In the genomic region with DNA sequence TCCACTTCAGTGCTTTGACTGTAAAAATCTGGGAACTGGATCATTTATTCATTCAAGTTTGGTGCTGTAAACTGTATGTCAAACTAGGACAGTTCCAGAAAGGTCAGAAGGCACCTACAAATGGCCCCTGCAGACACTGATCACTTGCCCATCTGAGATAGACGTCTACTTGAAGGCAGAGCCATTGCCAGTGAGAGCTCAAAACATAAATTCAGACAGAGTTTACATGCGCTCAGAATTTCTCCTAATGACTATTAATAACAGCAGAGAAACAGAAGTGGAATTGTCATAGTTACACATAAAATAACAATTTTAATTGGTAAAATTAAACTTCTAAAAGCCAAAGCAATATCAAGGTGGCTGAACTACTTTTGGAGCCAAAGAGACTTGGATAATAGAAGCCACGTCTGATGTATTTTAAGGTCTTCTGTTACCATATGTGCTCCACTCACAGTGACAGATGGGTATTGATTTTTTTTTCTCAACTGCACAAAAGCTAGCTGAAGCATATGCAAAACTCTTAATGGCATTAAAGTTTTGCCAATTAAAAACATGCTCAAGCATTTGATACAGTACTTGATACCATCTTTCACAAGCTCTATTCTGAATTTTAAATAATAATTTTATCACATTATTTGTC, we compare ENCODE assay signal across 20 mouse cellular contexts.
A peak's percentile ranks its signal among the peaks of the same experiment; 100 is the strongest.
DNase-seq lines count a peak whose midpoint lies in the region; ATAC-seq and TF ChIP-seq lines count a peak whose summit lies in the region.
"Had no signal": no experiment of that assay in that cellular context is flagged by ENCODE, and none has a peak within 500 bp of the region (broad histone marks: within the 10 kb centered on the region; RNA-seq: fewer than 3 reads in every experiment).

No protein-coding gene starts in this region.

- 57% methylated on average over 3 of the region's 3 CpGs for WGBS in hindbrain, embryonic 16.5 days
- WGBS in hindbrain, embryonic 14.5 days, result 56% methylated on average over 3 of the region's 3 CpGs
- WGBS in forebrain, postnatal 0 days, result 40% methylated on average over 3 of the region's 3 CpGs

- no peak overlapping the region for H3K9ac ChIP-seq in hindbrain, embryonic 16.5 days (ENCODE audit: low read depth, low read length)
- no peak overlapping the region for H3K9ac ChIP-seq in hindbrain, embryonic 14.5 days
- H3K9ac ChIP-seq in forebrain, postnatal 0 days, result no peak overlapping the region
- H3K9ac ChIP-seq: embryonic facial prominence, embryonic 13.5 days; heart, embryonic 15.5 days; limb, embryonic 15.5 days; neural tube, embryonic 12.5 days had no signal

- intact Hi-C loops in left cerebral cortex, postnatal 25 days (cut with DNase I), result loop anchor here (5.0 kb wide), 2 partner anchors 90 to 485 kb away; no protein-coding TSS in a partner anchor
- intact Hi-C loops in left cerebral cortex, postnatal 4 days (cut with DNase I), result no loop called here

- H3K36me3 ChIP-seq in hindbrain, embryonic 16.5 days (ENCODE audit: control insufficient read depth, insufficient read depth, low read length), result no peaks in the 10 kb centered on the region
- H3K36me3 ChIP-seq in hindbrain, embryonic 14.5 days (replicated peaks; ENCODE audit: control insufficient read depth, insufficient read depth), result no peaks in the 10 kb centered on the region
- H3K36me3 ChIP-seq in forebrain, postnatal 0 days (ENCODE audit: insufficient read depth), result no peaks in the 10 kb centered on the region
- H3K36me3 ChIP-seq: embryonic facial prominence, embryonic 13.5 days; heart, embryonic 15.5 days; limb, embryonic 15.5 days; neural tube, embryonic 12.5 days had no signal

- H3K4me3 ChIP-seq in hindbrain, embryonic 16.5 days (ENCODE audit: low read length), result no peak overlapping the region
- H3K4me3 ChIP-seq in hindbrain, embryonic 14.5 days (replicated peaks; ENCODE audit: low read length), result no peak overlapping the region
- no peak overlapping the region for H3K4me3 ChIP-seq in forebrain, postnatal 0 days (ENCODE audit: low read depth, low read length)
- H3K4me3 ChIP-seq: embryonic facial prominence, embryonic 13.5 days; heart, embryonic 15.5 days; limb, embryonic 15.5 days; neural tube, embryonic 12.5 days had no signal

- TF ChIP-seq CTCF in forebrain, postnatal 0 days (IDR thresholded peaks at IDR 0.05; ENCODE audit: low read depth), result no peak

- no peak overlapping the region for H3K27ac ChIP-seq in hindbrain, embryonic 16.5 days (ENCODE audit: low read depth, low read length)
- H3K27ac ChIP-seq in hindbrain, embryonic 14.5 days, result no peak overlapping the region
- H3K27ac ChIP-seq in forebrain, postnatal 0 days (ENCODE audit: low read depth, low read length), result no peak overlapping the region
- H3K27ac ChIP-seq: embryonic facial prominence, embryonic 13.5 days; heart, embryonic 15.5 days; limb, embryonic 15.5 days; neural tube, embryonic 12.5 days had no signal

- no peak overlapping the region for H3K4me2 ChIP-seq in hindbrain, embryonic 16.5 days (ENCODE audit: low read length)
- H3K4me2 ChIP-seq in hindbrain, embryonic 14.5 days (replicated peaks), result no peak overlapping the region
- H3K4me2 ChIP-seq in forebrain, postnatal 0 days (ENCODE audit: low read depth), result no peak overlapping the region
- H3K4me2 ChIP-seq: embryonic facial prominence, embryonic 13.5 days; heart, embryonic 15.5 days; limb, embryonic 15.5 days; neural tube, embryonic 12.5 days had no signal

- ATAC-seq in hindbrain, embryonic 16.5 days, result peak; percentile 37; the same call in 1 of the 2 replicates
- ATAC-seq in hindbrain, embryonic 14.5 days (ENCODE audit: low FRiP score), result no peak
- peak; percentile 47; the same call in 1 of the 2 replicates for ATAC-seq in forebrain, postnatal 0 days

- no peaks in the 10 kb centered on the region for H3K27me3 ChIP-seq in hindbrain, embryonic 16.5 days (replicated peaks; ENCODE audit: control insufficient read depth, insufficient read depth, low read length)
- no peaks in the 10 kb centered on the region for H3K27me3 ChIP-seq in hindbrain, embryonic 14.5 days (ENCODE audit: control insufficient read depth, insufficient read depth, low read length)
- H3K27me3 ChIP-seq in forebrain, postnatal 0 days (ENCODE audit: insufficient read depth, low read length), result no peaks in the 10 kb centered on the region
- H3K27me3 ChIP-seq: embryonic facial prominence, embryonic 13.5 days; heart, embryonic 15.5 days; limb, embryonic 15.5 days; neural tube, embryonic 12.5 days had no signal

- H3K9me3 ChIP-seq in hindbrain, embryonic 16.5 days (ENCODE audit: control insufficient read depth, low read length), result 0 out of 2 replicates have a peak, but pooled peaks cover 3% of the 10 kb centered on the region
- no peaks in the 10 kb centered on the region for H3K9me3 ChIP-seq in hindbrain, embryonic 14.5 days (ENCODE audit: control insufficient read depth, low read length)
- no peaks in the 10 kb centered on the region for H3K9me3 ChIP-seq in forebrain, postnatal 0 days (ENCODE audit: low read length)
- H3K9me3 ChIP-seq: embryonic facial prominence, embryonic 13.5 days; heart, embryonic 15.5 days; limb, embryonic 15.5 days; neural tube, embryonic 12.5 days had no signal

- DNase-seq in hindbrain, embryonic 14.5 days (ENCODE audit: low spot score), result no peak
- peak; percentile 24 to 63 for DNase-seq in left cerebral cortex, postnatal 25 days (ENCODE audit: low spot score in 2 of 2)
- no peak for DNase-seq in left cerebral cortex, postnatal 4 days
- peak; percentile 35 for DNase-seq in forebrain, postnatal 0 days
- peak; percentile 55 for DNase-seq in retina, embryonic 14.5 days (ENCODE audit: low spot score)
- no peak for DNase-seq in kidney, postnatal 36 days
- DNase-seq in urinary bladder, postnatal 14 days (ENCODE audit: low spot score), result no peak
- DNase-seq: cerebellum, postnatal 10 days; gastrocnemius, postnatal 36 days; heart, postnatal 4 days; kidney, adult 18-20 months; kidney, postnatal 25 days; lung, postnatal 10 days; spleen, adult 18-20 months; thymus, postnatal 4 days had no signal

- no peaks in the 10 kb centered on the region for H3K4me1 ChIP-seq in hindbrain, embryonic 16.5 days (ENCODE audit: control insufficient read depth, insufficient read depth, low read depth, low read length)
- no peaks in the 10 kb centered on the region for H3K4me1 ChIP-seq in hindbrain, embryonic 14.5 days (replicated peaks; ENCODE audit: control insufficient read depth, insufficient read depth, low read length)
- H3K4me1 ChIP-seq in forebrain, postnatal 0 days (ENCODE audit: insufficient read depth), result peaks cover 3% of the 10 kb centered on the region; the same call in 1 of the 2 replicates
- H3K4me1 ChIP-seq: embryonic facial prominence, embryonic 13.5 days; heart, embryonic 15.5 days; limb, embryonic 15.5 days; neural tube, embryonic 12.5 days had no signal

Comparison
In these comparisons a context has a peak if more than half of its experiments do, and no peak if none do; other contexts are left out.
1. DNase-seq: peak in left cerebral cortex, postnatal 25 days (2 of 2), forebrain, postnatal 0 days (single experiment) and retina, embryonic 14.5 days (single experiment); none in hindbrain, embryonic 14.5 days (single experiment), left cerebral cortex, postnatal 4 days (single experiment), kidney, postnatal 36 days (0 of 2) and urinary bladder, postnatal 14 days (single experiment).